Comparison of ENCODE assay signal across 7 mouse cellular contexts in the genomic region with DNA sequence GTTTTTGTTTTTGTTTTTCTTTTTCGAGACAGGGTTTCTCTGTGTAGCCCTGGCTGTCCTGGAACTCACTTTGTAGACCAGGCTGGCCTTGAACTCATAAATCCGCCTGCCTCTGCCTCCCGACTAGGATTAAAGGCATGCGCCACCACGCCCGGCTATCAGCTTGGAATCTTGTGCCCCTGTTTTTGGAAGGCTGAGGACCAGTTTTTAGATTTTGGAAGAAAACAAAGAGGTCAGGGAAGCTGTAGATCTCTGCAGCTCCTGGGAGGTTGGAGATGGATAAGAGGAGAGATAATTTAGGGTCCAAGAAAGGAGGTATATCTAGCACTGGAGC. TPM values are rescaled to one million over a fixed set of nuclear protein-coding genes. Genes with fewer than 3 reads are reported as not detected.
A peak's percentile ranks its signal among the peaks of the same experiment; 100 is the strongest.
DNase-seq lines count a peak whose midpoint lies in the region; ATAC-seq and TF ChIP-seq lines count a peak whose summit lies in the region.
"Not testable (repeated sequence)": the region's sequence is repeated elsewhere in the genome, so short reads cannot be mapped to it uniquely, and the experiment has no call there.

No protein-coding gene starts in this region.

- peaks cover 42% of the 10 kb centered on the region for H3K36me3 ChIP-seq in forebrain, embryonic 13.5 days (ENCODE audit: poor library complexity, severe bottlenecking)
- peaks cover 33% of the 10 kb centered on the region for H3K36me3 ChIP-seq in heart, postnatal 0 days (replicated peaks; ENCODE audit: control insufficient read depth, insufficient read depth, low read length)
- peaks cover 57% of the 10 kb centered on the region for H3K36me3 ChIP-seq in kidney, embryonic 14.5 days (ENCODE audit: control insufficient read depth, insufficient read depth, low read length)
- H3K36me3 ChIP-seq in liver, embryonic 12.5 days = peaks cover 62% of the 10 kb centered on the region
- peaks cover 23% of the 10 kb centered on the region; the same call in 1 of the 2 replicates for H3K36me3 ChIP-seq in midbrain, embryonic 11.5 days (ENCODE audit: control insufficient read depth, insufficient read depth, low read length)
- peaks cover 30% of the 10 kb centered on the region for H3K36me3 ChIP-seq in small intestine, adult 2 months (ENCODE audit: control insufficient read depth, insufficient read depth, low read length)

- not testable (repeated sequence) for DNase-seq in cerebellum, adult 2 months; heart, postnatal 0 days (ENCODE audit: low spot score)
- DNase-seq in midbrain, embryonic 11.5 days (ENCODE audit: low spot score, missing footprints) = peak; percentile 88

- peak overlapping the region; percentile 97 for H3K4me3 ChIP-seq in cerebellum, adult 2 months (replicated peaks; ENCODE audit: insufficient read depth, low read depth, low read length)
- H3K4me3 ChIP-seq in forebrain, embryonic 13.5 days = peak overlapping the region; percentile 85
- peak overlapping the region; percentile 77 for H3K4me3 ChIP-seq in heart, postnatal 0 days (ENCODE audit: low read depth, low read length)
- peak overlapping the region; percentile 83 for H3K4me3 ChIP-seq in kidney, embryonic 14.5 days (ENCODE audit: low read length)
- H3K4me3 ChIP-seq in liver, embryonic 12.5 days = peak overlapping the region; percentile 82
- H3K4me3 ChIP-seq in midbrain, embryonic 11.5 days (ENCODE audit: low read depth, low read length) = peak overlapping the region; percentile 79
- H3K4me3 ChIP-seq in small intestine, adult 2 months (ENCODE audit: low read depth, low read length) = peak overlapping the region; percentile 87

- H3K4me2 ChIP-seq in forebrain, embryonic 13.5 days = peak overlapping the region; percentile 81
- peak overlapping the region; percentile 71 for H3K4me2 ChIP-seq in heart, postnatal 0 days (ENCODE audit: low read depth, low read length)
- peak overlapping the region; percentile 74 for H3K4me2 ChIP-seq in kidney, embryonic 14.5 days (replicated peaks; ENCODE audit: low read depth, low read length)
- H3K4me2 ChIP-seq in liver, embryonic 12.5 days = peak overlapping the region; percentile 76
- peak overlapping the region; percentile 58 for H3K4me2 ChIP-seq in midbrain, embryonic 11.5 days

- H3K4me1 ChIP-seq in cerebellum, adult 2 months (ENCODE audit: control insufficient read depth, insufficient read depth, low read length) = peaks cover 13% of the 10 kb centered on the region
- H3K4me1 ChIP-seq in forebrain, embryonic 13.5 days = peaks cover 45% of the 10 kb centered on the region
- H3K4me1 ChIP-seq in heart, postnatal 0 days (ENCODE audit: control insufficient read depth, insufficient read depth) = peaks cover 24% of the 10 kb centered on the region
- peaks cover 23% of the 10 kb centered on the region for H3K4me1 ChIP-seq in kidney, embryonic 14.5 days (ENCODE audit: control insufficient read depth, insufficient read depth, low read length)
- peaks cover 48% of the 10 kb centered on the region for H3K4me1 ChIP-seq in liver, embryonic 12.5 days
- H3K4me1 ChIP-seq in midbrain, embryonic 11.5 days (ENCODE audit: control insufficient read depth, insufficient read depth, low read length) = peaks cover 16% of the 10 kb centered on the region
- peaks cover 17% of the 10 kb centered on the region for H3K4me1 ChIP-seq in small intestine, adult 2 months (ENCODE audit: control insufficient read depth, insufficient read depth, insufficient read length, low read length)

- H3K27ac ChIP-seq in cerebellum, adult 2 months (ENCODE audit: insufficient read depth, low read length); midbrain, embryonic 11.5 days (ENCODE audit: low read depth, low read length); small intestine, adult 2 months (ENCODE audit: insufficient read depth, low read depth, low read length): not testable (repeated sequence)
- peak overlapping the region; percentile 85; the same call in 1 of the 2 replicates for H3K27ac ChIP-seq in forebrain, embryonic 13.5 days
- peak overlapping the region; percentile 80 for H3K27ac ChIP-seq in heart, postnatal 0 days (ENCODE audit: low read depth)
- H3K27ac ChIP-seq in kidney, embryonic 14.5 days (ENCODE audit: low read depth, low read length) = peak overlapping the region; percentile 80; the same call in 1 of the 2 replicates
- peak overlapping the region; percentile 79 for H3K27ac ChIP-seq in liver, embryonic 12.5 days

- not testable (repeated sequence) for H3K27me3 ChIP-seq in cerebellum, adult 2 months (ENCODE audit: control insufficient read depth, insufficient read depth, low read length); forebrain, embryonic 13.5 days; heart, postnatal 0 days (ENCODE audit: control insufficient read depth, insufficient read depth, low read length); kidney, embryonic 14.5 days (ENCODE audit: control insufficient read depth, insufficient read depth, low read length); liver, embryonic 12.5 days (replicated peaks); midbrain, embryonic 11.5 days (ENCODE audit: control insufficient read depth, insufficient read depth, low read length); small intestine, adult 2 months (ENCODE audit: control insufficient read depth, insufficient read depth, low read length)

- TF ChIP-seq EP300 in heart, postnatal 0 days (IDR thresholded peaks at IDR 0.05; ENCODE audit: low read depth) = not testable (repeated sequence)

- WGBS in cerebellum, adult 2 months = 5% methylated on average over 6 of the region's 6 CpGs
- WGBS in forebrain, embryonic 13.5 days = 5% methylated on average over 6 of the region's 6 CpGs
- WGBS in heart, postnatal 0 days = 4% methylated on average over 6 of the region's 6 CpGs
- 7% methylated on average over 6 of the region's 6 CpGs for WGBS in kidney, embryonic 14.5 days
- 2% methylated on average over 6 of the region's 6 CpGs for WGBS in liver, embryonic 12.5 days (ENCODE audit: insufficient replicate concordance)
- 8% methylated on average over 6 of the region's 6 CpGs for WGBS in midbrain, embryonic 11.5 days
- 3% methylated on average over 6 of the region's 6 CpGs for WGBS in small intestine, adult 2 months

- not testable (repeated sequence) for TF ChIP-seq CTCF in cerebellum, adult 2 months (IDR thresholded peaks at IDR 0.05; ENCODE audit: borderline replicate concordance, insufficient read depth, low read depth, low read length); heart, postnatal 0 days (IDR thresholded peaks at IDR 0.05; ENCODE audit: low read depth); small intestine, adult 2 months (IDR thresholded peaks at IDR 0.05; ENCODE audit: extremely low read depth, insufficient read length, insufficient replicate concordance, low read depth, low read length)

- not testable (repeated sequence) for H3K9me3 ChIP-seq in forebrain, embryonic 13.5 days (replicated peaks); heart, postnatal 0 days (replicated peaks; ENCODE audit: control insufficient read depth, low read length); kidney, embryonic 14.5 days (ENCODE audit: control insufficient read depth, low read length); liver, embryonic 12.5 days (replicated peaks); midbrain, embryonic 11.5 days (ENCODE audit: control insufficient read depth, low read length)

- not testable (repeated sequence) for TF ChIP-seq POLR2A in cerebellum, adult 2 months (IDR thresholded peaks at IDR 0.05; ENCODE audit: borderline replicate concordance, insufficient read depth, low read length); small intestine, adult 2 months (IDR thresholded peaks at IDR 0.05; ENCODE audit: low read depth, low read length)

- peak overlapping the region; percentile 85 for H3K9ac ChIP-seq in forebrain, embryonic 13.5 days
- peak overlapping the region; percentile 73 for H3K9ac ChIP-seq in heart, postnatal 0 days (replicated peaks; ENCODE audit: low read depth, low read length)
- peak overlapping the region; percentile 89 for H3K9ac ChIP-seq in kidney, embryonic 14.5 days (ENCODE audit: low read depth, low read length)
- peak overlapping the region; percentile 85 for H3K9ac ChIP-seq in liver, embryonic 12.5 days
- H3K9ac ChIP-seq in midbrain, embryonic 11.5 days (ENCODE audit: low read length) = peak overlapping the region; percentile 86

- ATAC-seq in forebrain, embryonic 13.5 days; heart, postnatal 0 days (ENCODE audit: insufficient read depth, low read depth); kidney, embryonic 14.5 days (ENCODE audit: low FRiP score, low TSS enrichment); liver, embryonic 12.5 days; midbrain, embryonic 11.5 days (ENCODE audit: low FRiP score): not testable (repeated sequence)

RNA-seq across cellular contexts. Expression of a gene that starts 0.6 kb away (rescaled TPM):
- polyA plus RNA-seq in cerebellum, adult 2 months (2012; rRNA removed) = 341 and 361 TPM in 2 replicates
- 473 and 507 TPM in 2 replicates for polyA plus RNA-seq in forebrain, embryonic 13.5 days (2015; fragmentation: Nextera tagmentation; extraction: Ambion mirVana)
- total RNA-seq in heart, postnatal 0 days (2014; rRNA removed; ENCODE audit: low replicate concordance) = 467 and 766 TPM in 2 replicates
- 899 and 938 TPM in 2 replicates for polyA plus RNA-seq in heart, postnatal 0 days (2015; fragmentation: Nextera tagmentation; extraction: Ambion mirVana)
- polyA plus RNA-seq in kidney, embryonic 14.5 days (2014; fragmentation: Nextera tagmentation; extraction: Ambion mirVana) = 504 and 675 TPM in 2 replicates
- 296 and 311 TPM in 2 replicates for polyA plus RNA-seq in liver, embryonic 12.5 days (2016; fragmentation: Nextera tagmentation; extraction: Ambion mirVana)
- polyA plus RNA-seq in midbrain, embryonic 11.5 days (2014; fragmentation: Nextera tagmentation; extraction: Ambion mirVana) = 408 and 456 TPM in 2 replicates
- polyA plus RNA-seq in small intestine, adult 2 months (2012; rRNA removed) = 337 and 417 TPM in 2 replicates

RNA-seq across cellular contexts. Expression of a gene that starts 0.6 kb away (rescaled TPM):
- 471 and 493 TPM in 2 replicates for polyA plus RNA-seq in cerebellum, adult 2 months (2012; rRNA removed)
- 779 and 868 TPM in 2 replicates for polyA plus RNA-seq in forebrain, embryonic 13.5 days (2015; fragmentation: Nextera tagmentation; extraction: Ambion mirVana)
- total RNA-seq in heart, postnatal 0 days (2014; rRNA removed; ENCODE audit: low replicate concordance) = 127 and 305 TPM in 2 replicates
- 622 and 631 TPM in 2 replicates for polyA plus RNA-seq in heart, postnatal 0 days (2015; fragmentation: Nextera tagmentation; extraction: Ambion mirVana)
- 1,210 and 1,489 TPM in 2 replicates for polyA plus RNA-seq in kidney, embryonic 14.5 days (2014; fragmentation: Nextera tagmentation; extraction: Ambion mirVana)
- 689 and 715 TPM in 2 replicates for polyA plus RNA-seq in liver, embryonic 12.5 days (2016; fragmentation: Nextera tagmentation; extraction: Ambion mirVana)
- 748 and 845 TPM in 2 replicates for polyA plus RNA-seq in midbrain, embryonic 11.5 days (2014; fragmentation: Nextera tagmentation; extraction: Ambion mirVana)
- polyA plus RNA-seq in small intestine, adult 2 months (2012; rRNA removed) = 296 and 444 TPM in 2 replicates

RNA-seq across cellular contexts. Expression of a gene that starts 14.6 kb away (rescaled TPM):
- 52.1 and 59.5 TPM in 2 replicates for polyA plus RNA-seq in cerebellum, adult 2 months (2012; rRNA removed)
- polyA plus RNA-seq in forebrain, embryonic 13.5 days (2015; fragmentation: Nextera tagmentation; extraction: Ambion mirVana) = 27.3 and 29.0 TPM in 2 replicates
- 33.3 and 68.7 TPM in 2 replicates for total RNA-seq in heart, postnatal 0 days (2014; rRNA removed; ENCODE audit: low replicate concordance)
- polyA plus RNA-seq in heart, postnatal 0 days (2015; fragmentation: Nextera tagmentation; extraction: Ambion mirVana) = 46.1 and 50.8 TPM in 2 replicates
- 49.9 and 52.1 TPM in 2 replicates for polyA plus RNA-seq in kidney, embryonic 14.5 days (2014; fragmentation: Nextera tagmentation; extraction: Ambion mirVana)
- 12.6 and 13.2 TPM in 2 replicates for polyA plus RNA-seq in liver, embryonic 12.5 days (2016; fragmentation: Nextera tagmentation; extraction: Ambion mirVana)
- 18.3 and 23.9 TPM in 2 replicates for polyA plus RNA-seq in midbrain, embryonic 11.5 days (2014; fragmentation: Nextera tagmentation; extraction: Ambion mirVana)
- 20.6 and 21.1 TPM in 2 replicates for polyA plus RNA-seq in small intestine, adult 2 months (2012; rRNA removed)

RNA-seq across cellular contexts. Expression of a gene that starts 17.9 kb away (rescaled TPM):
- 34.4 and 34.7 TPM in 2 replicates for polyA plus RNA-seq in cerebellum, adult 2 months (2012; rRNA removed)
- polyA plus RNA-seq in forebrain, embryonic 13.5 days (2015; fragmentation: Nextera tagmentation; extraction: Ambion mirVana) = 60.1 and 66.1 TPM in 2 replicates
- 17.3 and 24.0 TPM in 2 replicates for total RNA-seq in heart, postnatal 0 days (2014; rRNA removed; ENCODE audit: low replicate concordance)
- polyA plus RNA-seq in heart, postnatal 0 days (2015; fragmentation: Nextera tagmentation; extraction: Ambion mirVana) = 37.3 and 41.6 TPM in 2 replicates
- 111 and 121 TPM in 2 replicates for polyA plus RNA-seq in kidney, embryonic 14.5 days (2014; fragmentation: Nextera tagmentation; extraction: Ambion mirVana)
- 22.2 and 24.1 TPM in 2 replicates for polyA plus RNA-seq in liver, embryonic 12.5 days (2016; fragmentation: Nextera tagmentation; extraction: Ambion mirVana)
- 67.5 and 70.5 TPM in 2 replicates for polyA plus RNA-seq in midbrain, embryonic 11.5 days (2014; fragmentation: Nextera tagmentation; extraction: Ambion mirVana)
- 14.9 and 22.1 TPM in 2 replicates for polyA plus RNA-seq in small intestine, adult 2 months (2012; rRNA removed)

RNA-seq across cellular contexts. Expression of a gene that starts 43.3 kb away (rescaled TPM):
- 1.6 and 1.9 TPM in 2 replicates for polyA plus RNA-seq in cerebellum, adult 2 months (2012; rRNA removed)
- polyA plus RNA-seq in forebrain, embryonic 13.5 days (2015; fragmentation: Nextera tagmentation; extraction: Ambion mirVana) = 8.6 and 10.0 TPM in 2 replicates
- 35.2 and 79.3 TPM in 2 replicates for total RNA-seq in heart, postnatal 0 days (2014; rRNA removed; ENCODE audit: low replicate concordance)
- 59.2 and 124 TPM in 2 replicates for polyA plus RNA-seq in heart, postnatal 0 days (2015; fragmentation: Nextera tagmentation; extraction: Ambion mirVana)
- polyA plus RNA-seq in kidney, embryonic 14.5 days (2014; fragmentation: Nextera tagmentation; extraction: Ambion mirVana) = 18.4 and 19.4 TPM in 2 replicates
- 17.3 and 21.0 TPM in 2 replicates for polyA plus RNA-seq in liver, embryonic 12.5 days (2016; fragmentation: Nextera tagmentation; extraction: Ambion mirVana)
- 20.6 and 21.4 TPM in 2 replicates for polyA plus RNA-seq in midbrain, embryonic 11.5 days (2014; fragmentation: Nextera tagmentation; extraction: Ambion mirVana)
- polyA plus RNA-seq in small intestine, adult 2 months (2012; rRNA removed) = 14.7 and 57.3 TPM in 2 replicates
